Mouse (Mus musculus) spleen, adult 2 months (tissue): ENCODE data around the gene Mre11a.

Source experiments
- CTCF ChIP-seq: fragments of 200-500 bp; IDR thresholded peaks from 2 replicates; pipeline ENCODE4 v1.5.1; 2011; ENCODE audit warnings: mild to moderate bottlenecking, inconsistent platforms; ENCODE audit not compliant: insufficient read depth, insufficient read length, insufficient replicate concordance; ENCODE audit errors: extremely low read depth
- POLR2A ChIP-seq: fragments of 200-500 bp; IDR thresholded peaks from 2 replicates; pipeline ENCODE4 v1.6.1; 2011; ENCODE audit warnings: low read depth, low read length, inconsistent platforms

GRCm38 (mm10) chr9:14859868-14860639 is 75.6 kb downstream of the Mre11a start, which contains the start of gene Gpr83:
- TF ChIP-seq CTCF (no peak), POLR2A (no peak)
